Mouse (Mus musculus) ES-E14 (cell line): ENCODE measurements around the gene Impdh1.

Experiments
- CHD2 ChIP-seq: IDR thresholded peaks from 2 replicates; pipeline ENCODE4 v1.6.1; 2014; ENCODE audit warnings: mild to moderate bottlenecking, low read depth, low read length, inconsistent platforms
- HCFC1 ChIP-seq: IDR thresholded peaks from 2 replicates; pipeline ENCODE4 v1.6.1; 2012; ENCODE audit warnings: low read length, inconsistent platforms, borderline replicate concordance; ENCODE audit not compliant: insufficient read depth
- ZNF384 ChIP-seq: IDR thresholded peaks from 2 replicates; pipeline ENCODE4 v1.6.1; 2012; ENCODE audit warnings: low read depth, low read length, inconsistent platforms

DNA sequence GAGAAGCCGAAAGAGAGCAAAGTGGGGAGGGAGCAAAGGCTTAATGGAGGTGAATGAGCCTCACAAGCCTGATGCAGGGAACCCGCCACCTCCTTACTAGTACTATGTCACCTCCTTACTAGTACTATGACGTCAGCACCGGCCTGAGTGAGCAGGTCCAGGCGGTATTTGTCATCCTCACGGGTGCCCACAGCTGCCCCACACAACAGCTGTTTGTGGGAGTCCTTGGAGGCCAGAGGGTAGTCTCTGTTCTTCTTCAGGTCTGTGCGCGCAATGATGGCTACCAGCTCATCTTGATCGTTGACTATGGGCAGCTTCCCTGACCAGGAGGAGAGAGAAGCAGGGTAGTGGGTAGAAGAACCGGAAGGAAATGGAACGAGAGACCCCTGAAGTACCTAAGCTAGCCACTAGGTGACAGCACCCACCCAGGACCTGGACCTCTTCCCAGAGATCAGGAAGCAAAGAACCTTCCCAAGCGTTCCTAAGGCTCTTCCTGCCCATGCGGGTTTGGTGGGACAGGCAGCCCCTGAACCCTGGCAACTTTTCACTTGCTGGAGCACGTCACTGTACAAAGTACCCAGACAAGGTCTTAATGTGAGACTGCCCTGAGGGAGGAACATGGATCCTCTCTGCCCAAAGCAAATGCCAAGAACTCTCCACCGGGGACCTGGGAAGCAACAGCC lies 11.1 kb downstream of the Impdh1 start:
- TF ChIP-seq ZNF384 (no peak), HCFC1 (0 out of 2 replicates have a peak, but pooled peaks have one; percentile 20), CHD2 (no peak)
